Mouse (Mus musculus) stomach, embryonic 16.5 days (tissue): ENCODE measurements around the gene Efcab3. TPM values are rescaled to one million over a fixed set of nuclear protein-coding genes. Genes with fewer than 3 reads are reported as not detected.
"Not testable (repeated sequence)": the region's sequence is repeated elsewhere in the genome, so short reads cannot be mapped to it uniquely, and the experiment has no call there.

Source experiments
- ATAC-seq: fragments of 200-750 bp; cut with Nextera tagmentation; 2 replicates; pipeline ENCODE4 v1.8.0; 2017; ENCODE audit warnings: moderate number of reproducible peaks, moderate TSS enrichment; ENCODE audit not compliant: insufficient read depth, low FRiP score
- H3K27ac ChIP-seq: fragments of 300-500 bp; sonication (generic); 2 replicates; pipeline ENCODE4 v1.5.1; 2014; ENCODE audit warnings: low read length
- H3K27me3 ChIP-seq: fragments of 300-500 bp; sonication (generic); 2 replicates; pipeline ENCODE4 v1.6.1; 2014; ENCODE audit warnings: low read length, control low read depth, mixed read lengths; ENCODE audit not compliant: control insufficient read depth, insufficient read depth
- H3K36me3 ChIP-seq: fragments of 300-500 bp; sonication (generic); 2 replicates; pipeline ENCODE4 v1.6.1; 2014; ENCODE audit warnings: low read length; ENCODE audit not compliant: control insufficient read depth, insufficient read depth
- H3K4me1 ChIP-seq: fragments of 300-500 bp; sonication (generic); 2 replicates; pipeline ENCODE4 v1.6.1; 2014; ENCODE audit warnings: low read length, control low read depth, mixed read lengths; ENCODE audit not compliant: control insufficient read depth, insufficient read depth
- H3K4me2 ChIP-seq: fragments of 300-500 bp; sonication (generic); 2 replicates; pipeline ENCODE4 v1.6.1; 2014; ENCODE audit warnings: low read depth, low read length, mixed read lengths
- H3K4me3 ChIP-seq: fragments of 300-500 bp; sonication (generic); replicated peaks from 2 replicates; pipeline ENCODE4 v1.5.1; 2014; ENCODE audit warnings: mild to moderate bottlenecking, low read length
- H3K9ac ChIP-seq: fragments of 300-500 bp; sonication (generic); 2 replicates; pipeline ENCODE4 v1.6.1; 2014; ENCODE audit warnings: low read length
- H3K9me3 ChIP-seq: fragments of 300-500 bp; sonication (generic); replicated peaks from 2 replicates; pipeline ENCODE4 v1.6.1; 2016; ENCODE audit warnings: low read length, control low read depth; ENCODE audit not compliant: control insufficient read depth
- WGBS: fragments of 180-500 bp; shearing (Covaris S2); extraction: QIAGEN DNeasy Blood & Tissue Kit; methylation state at CpG from one replicate; pipeline ENCODE4 v1.1.7; 2014; 5-methylcytosine and 5-hydroxymethylcytosine counted together
- polyA plus RNA-seq: library from polyadenylated mRNA; unstranded; fragments of >200 nt; fragmentation: Nextera tagmentation; extraction: Ambion mirVana; gene quantifications from 2 replicates; pipeline ENCODE4 v1.2.1, GENCODE M21; 2015

The Efcab3 gene
- polyA plus RNA-seq, 1 experiment from 2014 or later: 0.23 TPM

DNA sequence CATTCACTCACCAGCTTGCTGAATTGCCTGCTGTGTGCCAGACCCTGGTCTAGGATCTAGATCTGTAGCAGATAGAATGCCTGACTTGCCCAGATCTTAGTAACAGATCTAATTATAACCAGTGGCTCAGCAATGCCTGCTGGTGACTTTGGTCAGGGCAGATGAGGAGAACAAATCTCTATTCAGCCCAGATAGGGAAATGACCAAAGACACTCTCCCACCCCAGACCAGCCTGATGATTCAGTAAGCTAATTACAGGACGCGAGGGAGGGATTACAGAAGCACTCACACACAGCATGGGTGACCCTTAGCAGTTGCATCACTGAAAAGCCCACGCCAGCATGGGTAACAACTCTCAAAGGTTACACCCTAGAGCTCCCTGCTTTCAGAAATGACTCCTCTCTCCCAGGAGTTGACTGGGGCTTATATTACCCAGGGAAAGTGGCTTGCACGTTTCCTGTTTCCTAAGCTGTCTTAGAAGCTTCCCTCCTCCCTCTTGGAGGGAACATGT is 57.2 kb downstream of the Efcab3 start:
- Histone ChIP-seq H3K36me3 (no peaks in the 10 kb centered on the region), H3K4me2 (no peak overlapping the region), H3K9me3 (peaks cover 3% of the 10 kb centered on the region; the same call in 1 of the 2 replicates), H3K4me3 (no peak overlapping the region), H3K27ac (no peak overlapping the region), H3K4me1 (no peaks in the 10 kb centered on the region), H3K27me3 (no peaks in the 10 kb centered on the region), H3K9ac (no peak overlapping the region)
- no peak for ATAC-seq
- WGBS: 36% methylated on average over 4 of the region's 4 CpGs

DNA sequence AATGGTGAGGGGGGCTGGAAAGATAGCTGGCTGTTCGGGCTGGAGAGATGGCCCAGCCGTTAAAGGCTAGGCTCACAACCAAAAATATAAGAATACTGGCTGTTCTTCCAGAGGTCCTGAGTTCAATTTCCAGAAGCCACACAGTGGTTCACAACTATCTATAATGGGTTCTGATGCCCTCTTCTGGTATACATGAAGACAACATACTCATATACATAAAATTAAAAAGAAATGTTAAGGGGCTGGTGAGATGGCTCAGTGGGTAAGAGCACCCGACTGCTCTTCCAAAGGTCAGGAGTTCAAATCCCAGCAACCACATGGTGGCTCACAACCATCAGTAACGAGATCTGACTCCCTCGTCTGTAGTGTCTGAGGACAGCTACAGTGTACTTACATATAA is 58.4 kb downstream of the Efcab3 start:
- 79% methylated on average over 5 of the region's 5 CpGs for WGBS
- H3K27ac ChIP-seq, H3K9me3 ChIP-seq, H3K4me1 ChIP-seq, H3K27me3 ChIP-seq, H3K9ac ChIP-seq, H3K4me3 ChIP-seq, ATAC-seq, H3K4me2 ChIP-seq, H3K36me3 ChIP-seq: not testable (repeated sequence)

DNA sequence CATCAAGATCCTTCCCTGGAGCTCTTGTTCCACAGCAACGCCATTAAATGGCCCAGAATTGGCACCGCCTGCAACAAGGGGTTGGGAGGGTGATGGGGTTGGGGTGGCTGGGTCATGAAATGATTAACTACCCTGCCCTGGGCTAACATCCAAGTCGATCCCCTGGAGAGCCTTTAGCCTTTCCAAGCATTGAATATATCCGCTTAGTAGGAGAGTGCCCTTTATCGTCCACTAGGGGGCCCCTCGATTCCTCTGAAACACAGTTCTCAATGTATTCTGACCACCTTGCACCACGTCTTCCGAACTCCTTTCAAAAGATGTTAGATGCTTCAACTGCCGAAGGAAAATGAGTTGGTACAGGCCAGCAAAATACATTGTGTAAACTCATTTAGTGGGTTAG is 60.6 kb downstream of the Efcab3 start:
- Histone ChIP-seq H3K4me3 (no peak overlapping the region), H3K9ac (no peak overlapping the region), H3K36me3 (no peaks in the 10 kb centered on the region), H3K4me2 (no peak overlapping the region), H3K27me3 (no peaks in the 10 kb centered on the region), H3K4me1 (peaks cover 9% of the 10 kb centered on the region), H3K9me3 (peaks cover 3% of the 10 kb centered on the region; the same call in 1 of the 2 replicates), H3K27ac (no peak overlapping the region)
- 0 out of 2 replicates have a peak, but pooled peaks have one; percentile 14 for ATAC-seq
- 3% methylated on average over 9 of the region's 9 CpGs for WGBS

DNA sequence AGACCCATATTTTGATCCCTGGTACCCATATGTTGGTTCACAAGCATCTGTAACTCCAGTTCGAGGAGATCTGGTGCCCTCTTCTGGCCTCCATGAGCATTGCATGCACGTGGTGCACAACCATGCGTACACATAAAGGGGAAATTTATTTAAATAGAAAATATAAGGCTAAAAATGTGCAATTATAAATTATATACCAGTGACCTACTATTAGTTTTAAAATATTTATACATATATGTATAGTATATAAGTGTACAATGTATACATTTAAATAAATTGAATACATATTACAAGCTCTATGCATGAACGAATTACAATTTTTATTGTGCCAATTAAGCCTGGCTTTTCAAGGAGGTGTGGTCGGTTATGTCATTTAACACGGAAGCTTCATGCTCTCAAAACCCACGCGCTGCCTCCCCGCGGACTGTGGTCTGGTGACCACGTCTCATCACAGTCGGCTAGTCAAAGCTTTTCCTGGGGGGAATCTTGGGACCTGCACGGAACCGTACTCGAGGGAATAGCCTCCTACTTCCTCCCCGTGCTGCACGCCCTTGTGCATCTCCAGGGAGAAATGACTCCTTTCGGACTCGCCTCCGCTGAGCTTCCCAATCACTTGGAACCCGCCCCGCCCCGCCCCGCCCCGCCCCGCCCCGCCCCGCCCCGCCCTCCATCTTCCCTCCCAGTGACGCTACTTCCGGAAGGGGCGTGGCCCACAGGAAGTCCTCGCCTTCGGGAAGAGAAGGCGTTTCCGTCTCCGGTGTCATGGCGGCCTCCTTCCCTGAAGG is 62.5 kb downstream of the Efcab3 start, which contains the start of gene Mettl2:
TSS of gene Mettl2 (plus strand) at position 691 of the 785 bp plus-strand sequence.
- peaks cover 3% of the 10 kb centered on the region; the same call in 1 of the 2 replicates for H3K9me3 ChIP-seq
- peak within 1 kb of the TSS; percentile 98 for H3K4me2 ChIP-seq
- peak; percentile 91 for ATAC-seq
- peaks cover 9% of the 10 kb centered on the region for H3K4me1 ChIP-seq
- 1% methylated on average over 35 of the region's 38 CpGs for WGBS
- no peaks in the 10 kb centered on the region for H3K36me3 ChIP-seq
- H3K27me3 ChIP-seq: no peaks in the 10 kb centered on the region
- peak within 1 kb of the TSS; percentile 77 for H3K27ac ChIP-seq
- H3K9ac ChIP-seq: peak within 1 kb of the TSS; percentile 81
- H3K4me3 ChIP-seq: peak within 1 kb of the TSS; percentile 96

DNA sequence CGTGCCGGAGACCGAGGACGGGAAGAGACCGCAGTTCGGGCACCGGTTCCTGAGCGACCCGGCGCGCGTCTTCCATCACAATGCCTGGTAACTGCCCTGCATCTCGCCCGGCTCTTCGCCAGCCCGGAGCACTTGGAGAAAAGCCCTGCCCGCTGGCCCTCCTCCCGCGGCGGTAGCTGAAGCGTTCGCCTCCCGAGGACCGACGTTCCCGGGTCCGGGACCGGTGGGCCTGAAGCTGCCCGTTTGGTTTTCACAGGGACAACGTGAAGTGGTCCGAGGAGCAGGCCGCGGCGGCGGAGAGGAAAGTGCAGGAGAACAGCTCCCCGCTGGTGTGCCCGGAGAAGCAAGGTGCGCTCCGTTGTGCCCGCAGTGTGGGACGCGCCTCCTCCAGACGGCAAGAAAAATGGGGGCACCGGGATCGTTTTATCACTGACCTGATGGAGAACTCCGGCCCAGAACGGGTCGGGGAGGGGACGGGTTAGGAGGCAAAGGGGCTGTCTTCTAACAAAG is 63.2 kb downstream of the Efcab3 start:
- peak; percentile 34 for ATAC-seq
- no peak overlapping the region for H3K27ac ChIP-seq
- WGBS: under 1% methylated on average over 49 of the region's 49 CpGs

DNA sequence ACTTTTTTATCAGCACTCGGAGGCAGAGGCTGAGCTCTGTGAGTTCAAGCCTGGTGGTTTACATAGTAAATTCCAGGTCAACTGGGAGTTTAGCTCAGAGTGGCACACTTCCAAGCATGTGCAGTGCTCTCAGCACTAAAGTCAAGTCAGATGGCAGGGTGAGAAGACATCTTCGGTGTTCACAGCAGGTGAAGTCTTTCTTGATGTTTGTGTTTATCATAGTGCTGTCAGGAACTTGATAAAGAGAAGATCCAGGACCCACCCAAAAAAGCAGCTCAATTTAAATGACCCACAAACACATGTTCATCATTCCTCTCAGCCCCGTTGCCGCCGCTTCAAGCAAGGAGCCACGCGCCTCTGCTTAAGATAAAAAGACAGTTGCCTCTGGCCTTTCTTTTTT is 72.3 kb downstream of the Efcab3 start:
- Histone ChIP-seq H3K27ac (no peak overlapping the region), H3K4me1 (no peaks in the 10 kb centered on the region), H3K9ac (no peak overlapping the region), H3K9me3 (no peaks in the 10 kb centered on the region), H3K4me3 (no peak overlapping the region), H3K4me2 (no peak overlapping the region), H3K36me3 (peaks cover 12% of the 10 kb centered on the region), H3K27me3 (no peaks in the 10 kb centered on the region)
- ATAC-seq: no peak
- 80% methylated on average over 7 of the region's 7 CpGs for WGBS

More for the DNA sequence above, 63.2 kb downstream of the Efcab3 start:
- peak overlapping the region; percentile 98 for H3K4me2 ChIP-seq
- no peaks in the 10 kb centered on the region for H3K27me3 ChIP-seq
- peaks cover 3% of the 10 kb centered on the region; the same call in 1 of the 2 replicates for H3K9me3 ChIP-seq
- H3K36me3 ChIP-seq: no peaks in the 10 kb centered on the region
- H3K4me3 ChIP-seq: peak overlapping the region; percentile 96
- H3K9ac ChIP-seq: peak overlapping the region; percentile 81
- H3K4me1 ChIP-seq: peaks cover 9% of the 10 kb centered on the region

DNA sequence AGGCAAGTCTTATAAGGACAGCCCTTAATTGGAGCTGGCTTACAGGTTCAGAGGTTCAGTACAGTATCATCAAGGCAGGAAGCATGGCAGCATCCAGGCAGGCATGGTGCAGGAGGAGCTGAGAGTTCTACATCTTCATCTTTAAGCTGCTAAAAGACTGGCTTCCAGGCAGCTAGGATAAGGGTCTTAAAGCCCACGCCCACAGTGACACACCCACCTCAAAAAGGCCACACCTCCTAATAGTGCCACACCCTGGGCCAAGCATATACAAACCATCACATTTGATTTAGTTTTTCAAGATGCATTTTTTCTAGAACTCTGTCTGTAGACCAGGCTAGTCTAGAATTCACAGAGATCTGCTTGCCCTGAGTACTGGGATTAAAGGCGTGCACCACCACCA is 73.9 kb downstream of the Efcab3 start:
- not testable (repeated sequence) for H3K27me3 ChIP-seq, ATAC-seq, H3K4me1 ChIP-seq, H3K9ac ChIP-seq, H3K4me2 ChIP-seq, H3K4me3 ChIP-seq, H3K9me3 ChIP-seq, H3K27ac ChIP-seq
- peaks cover 13% of the 10 kb centered on the region for H3K36me3 ChIP-seq
- WGBS: 92% methylated on average over 2 of the region's 2 CpGs

DNA sequence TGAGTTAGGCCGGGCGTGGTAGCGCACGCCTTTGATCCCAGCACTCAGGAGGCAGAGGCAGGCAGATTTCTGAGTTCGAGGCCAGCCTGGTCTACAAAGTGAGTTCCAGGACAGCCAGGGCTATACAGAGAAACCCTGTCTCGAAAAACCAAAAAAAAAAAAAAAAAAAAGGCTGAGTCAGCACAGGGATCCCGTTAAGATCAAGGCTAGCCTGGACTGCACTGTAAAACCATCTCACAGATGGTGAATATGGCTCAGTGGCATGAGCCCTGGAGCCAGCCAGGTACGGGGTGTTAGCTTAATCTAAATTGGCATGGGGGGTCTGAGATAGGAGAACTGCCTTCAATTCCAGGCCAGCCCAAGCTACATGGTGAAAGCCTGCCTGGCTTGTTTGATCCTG is 77.1 kb downstream of the Efcab3 start:
- H3K4me2 ChIP-seq, H3K9ac ChIP-seq, H3K4me1 ChIP-seq, ATAC-seq, H3K27me3 ChIP-seq, H3K4me3 ChIP-seq, H3K9me3 ChIP-seq, H3K27ac ChIP-seq: not testable (repeated sequence)
- peaks cover 12% of the 10 kb centered on the region for H3K36me3 ChIP-seq
- WGBS: 96% methylated on average over 7 of the region's 8 CpGs

DNA sequence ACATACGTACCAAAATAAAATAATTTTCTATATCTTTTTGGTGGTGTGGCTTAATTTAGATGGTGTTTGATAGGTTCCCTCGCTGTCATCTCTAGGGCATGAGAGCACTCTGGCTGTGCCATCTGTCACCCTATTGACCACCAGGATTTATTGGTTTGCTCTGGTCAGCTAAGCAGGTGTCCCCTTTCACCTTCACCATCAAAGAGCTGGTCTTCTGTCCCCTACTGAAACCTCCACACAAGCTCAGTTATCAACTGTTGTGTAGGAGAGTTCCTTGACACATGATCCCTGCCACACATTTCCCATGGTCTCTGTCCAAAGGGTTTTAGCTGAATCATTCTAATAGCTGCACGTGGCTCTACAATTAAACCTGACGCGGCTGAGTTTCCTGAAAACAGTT is 77.7 kb downstream of the Efcab3 start:
- H3K9me3 ChIP-seq: no peaks in the 10 kb centered on the region
- H3K27me3 ChIP-seq: no peaks in the 10 kb centered on the region
- H3K4me3 ChIP-seq: no peak overlapping the region
- H3K9ac ChIP-seq: no peak overlapping the region
- no peak overlapping the region for H3K4me2 ChIP-seq
- no peak for ATAC-seq
- H3K36me3 ChIP-seq: peaks cover 8% of the 10 kb centered on the region
- no peak overlapping the region for H3K27ac ChIP-seq
- H3K4me1 ChIP-seq: no peaks in the 10 kb centered on the region
- WGBS: 93% methylated on average over 5 of the region's 5 CpGs
